Mouse (Mus musculus) forebrain, embryonic 16.5 days (tissue): Measurements from ENCODE around the gene Rcc1. TPM values are rescaled to one million over a fixed set of nuclear protein-coding genes. Genes with fewer than 3 reads are reported as not detected.

ENCODE experiments used
- ATAC-seq: fragments of 200-750 bp; cut with Nextera tagmentation; 2 replicates; pipeline ENCODE4 v1.8.0; 2017; ENCODE audit warnings: mild to moderate bottlenecking, moderate library complexity
- H3K27ac ChIP-seq: fragments of 300-500 bp; sonication (generic); 2 replicates; pipeline ENCODE4 v1.5.1; 2014; ENCODE audit warnings: low read length, control low read depth
- H3K27me3 ChIP-seq: fragments of 300-500 bp; sonication (generic); replicated peaks from 2 replicates; pipeline ENCODE4 v1.6.1; 2014; ENCODE audit warnings: low read length; ENCODE audit not compliant: control insufficient read depth, insufficient read depth
- H3K36me3 ChIP-seq: fragments of 300-500 bp; sonication (generic); 2 replicates; pipeline ENCODE4 v1.6.1; 2014; ENCODE audit not compliant: control insufficient read depth, insufficient read depth
- H3K4me1 ChIP-seq: fragments of 300-500 bp; sonication (generic); replicated peaks from 2 replicates; pipeline ENCODE4 v1.6.1; 2014; ENCODE audit warnings: low read length; ENCODE audit not compliant: control insufficient read depth, insufficient read depth
- H3K4me2 ChIP-seq: fragments of 300-500 bp; sonication (generic); 2 replicates; pipeline ENCODE4 v1.6.1; 2014; ENCODE audit warnings: mild to moderate bottlenecking, low read length, control low read depth
- H3K4me3 ChIP-seq: fragments of 300-500 bp; sonication (generic); replicated peaks from 2 replicates; pipeline ENCODE4 v1.5.1; 2014; ENCODE audit warnings: mild to moderate bottlenecking, low read length, control low read depth
- H3K9ac ChIP-seq: fragments of 300-500 bp; sonication (generic); replicated peaks from 2 replicates; pipeline ENCODE4 v1.6.1; 2014; ENCODE audit warnings: low read depth, low read length, control low read depth
- H3K9me3 ChIP-seq: fragments of 300-500 bp; sonication (generic); 2 replicates; pipeline ENCODE4 v1.6.1; 2016; ENCODE audit warnings: low read length; ENCODE audit not compliant: control insufficient read depth
- WGBS: fragments of 180-500 bp; shearing (Covaris S2); extraction: QIAGEN DNeasy Blood & Tissue Kit; methylation state at CpG from one replicate; pipeline ENCODE4 v1.1.7; 2014; 5-methylcytosine and 5-hydroxymethylcytosine counted together
- polyA plus RNA-seq: library from polyadenylated mRNA; unstranded; fragments of >200 nt; fragmentation: Nextera tagmentation; extraction: Ambion mirVana; gene quantifications from 2 replicates; pipeline ENCODE4 v1.2.1, GENCODE M21; 2015

Rcc1 gene
- polyA plus RNA-seq, 1 experiment from 2014 or later: 51.3 TPM

- Histone ChIP-seq H3K36me3 (peaks cover 13% of the 10 kb centered on the region; the same call in 1 of the 2 replicates), H3K4me3 (no peak overlapping the region), H3K27me3 (no peaks in the 10 kb centered on the region), H3K9me3 (no peaks in the 10 kb centered on the region), H3K4me1 (peaks cover 12% of the 10 kb centered on the region), H3K4me2 (no peak overlapping the region), H3K27ac (no peak overlapping the region), H3K9ac (no peak overlapping the region)
- 87% methylated on average over 3 of the region's 3 CpGs for WGBS
- ATAC-seq: no peak
Observed at GRCm38 (mm10) chr4:132331960-132332359, 21.4 kb downstream of the Rcc1 start.

GRCm38 (mm10) chr4:132329835-132330354 is 23.5 kb downstream of the Rcc1 start:
- 7% methylated on average over 10 of the region's 10 CpGs for WGBS

GRCm38 (mm10) chr4:132329115-132329834 is 24.1 kb downstream of the Rcc1 start, which contains the start of gene Trnau1ap:
Gene Trnau1ap, minus strand, starts transcription at chr4:132329538.
- WGBS: under 1% methylated on average over 52 of the region's 52 CpGs
- Histone ChIP-seq H3K4me1 (peaks cover 12% of the 10 kb centered on the region), H3K4me2 (peak within 1 kb of the TSS; percentile 79), H3K27me3 (no peaks in the 10 kb centered on the region), H3K9ac (peak within 1 kb of the TSS; percentile 90), H3K4me3 (peak within 1 kb of the TSS; percentile 81), H3K27ac (peak within 1 kb of the TSS; percentile 68), H3K9me3 (no peaks in the 10 kb centered on the region), H3K36me3 (peaks cover 17% of the 10 kb centered on the region)
- ATAC-seq: peak; percentile 97

More at GRCm38 (mm10) chr4:132329835-132330354, 23.5 kb downstream of the Rcc1 start:
- Histone ChIP-seq H3K9me3 (no peaks in the 10 kb centered on the region), H3K4me3 (peak overlapping the region; percentile 81), H3K4me2 (peak overlapping the region; percentile 79), H3K27ac (peak overlapping the region; percentile 68), H3K27me3 (no peaks in the 10 kb centered on the region), H3K4me1 (peaks cover 12% of the 10 kb centered on the region), H3K9ac (peak overlapping the region; percentile 90), H3K36me3 (peaks cover 15% of the 10 kb centered on the region)
- ATAC-seq: no peak

- Histone ChIP-seq H3K27ac (no peak overlapping the region), H3K4me2 (peak overlapping the region; percentile 79), H3K9ac (peak overlapping the region; percentile 90), H3K9me3 (no peaks in the 10 kb centered on the region), H3K27me3 (no peaks in the 10 kb centered on the region), H3K4me1 (peaks cover 12% of the 10 kb centered on the region), H3K36me3 (peaks cover 14% of the 10 kb centered on the region), H3K4me3 (peak overlapping the region; percentile 81)
- 42% methylated on average over 14 of the region's 14 CpGs for WGBS
- no peak for ATAC-seq
Observed at GRCm38 (mm10) chr4:132328391-132328982, 24.9 kb downstream of the Rcc1 start.

- Histone ChIP-seq H3K9ac (no peak overlapping the region), H3K27ac (no peak overlapping the region), H3K27me3 (no peaks in the 10 kb centered on the region), H3K4me3 (no peak overlapping the region), H3K4me2 (no peak overlapping the region), H3K4me1 (peaks cover 12% of the 10 kb centered on the region), H3K36me3 (peaks cover 15% of the 10 kb centered on the region), H3K9me3 (no peaks in the 10 kb centered on the region)
- 77% methylated on average over 5 of the region's 5 CpGs for WGBS
- ATAC-seq: no peak
Observed at GRCm38 (mm10) chr4:132326481-132326880, 26.9 kb downstream of the Rcc1 start.

GRCm38 (mm10) chr4:132315711-132316110 is 37.7 kb downstream of the Rcc1 start:
- Histone ChIP-seq H3K27ac (no peak overlapping the region), H3K9me3 (no peaks in the 10 kb centered on the region), H3K9ac (no peak overlapping the region), H3K27me3 (no peaks in the 10 kb centered on the region), H3K4me3 (no peak overlapping the region), H3K4me1 (no peaks in the 10 kb centered on the region), H3K4me2 (no peak overlapping the region), H3K36me3 (peaks cover 30% of the 10 kb centered on the region)
- 86% methylated on average over 8 of the region's 8 CpGs for WGBS
- no peak for ATAC-seq

GRCm38 (mm10) chr4:132312627-132313026 is 40.8 kb downstream of the Rcc1 start:
- Histone ChIP-seq H3K4me3 (no peak overlapping the region), H3K36me3 (peaks cover 29% of the 10 kb centered on the region), H3K27ac (no peak overlapping the region), H3K4me1 (peaks cover 11% of the 10 kb centered on the region), H3K27me3 (no peaks in the 10 kb centered on the region), H3K4me2 (no peak overlapping the region), H3K9ac (no peak overlapping the region), H3K9me3 (no peaks in the 10 kb centered on the region)
- ATAC-seq: no peak
- 89% methylated on average over 5 of the region's 5 CpGs for WGBS

- H3K27ac ChIP-seq: no peak overlapping the region
- H3K4me2 ChIP-seq: no peak overlapping the region
- 48% methylated on average over 3 of the region's 3 CpGs for WGBS
- no peak for ATAC-seq
- no peaks in the 10 kb centered on the region for H3K27me3 ChIP-seq
- peaks cover 11% of the 10 kb centered on the region for H3K4me1 ChIP-seq
- H3K4me3 ChIP-seq: no peak overlapping the region
- no peak overlapping the region for H3K9ac ChIP-seq
- peaks cover 27% of the 10 kb centered on the region for H3K36me3 ChIP-seq
- H3K9me3 ChIP-seq: no peaks in the 10 kb centered on the region
Observed at GRCm38 (mm10) chr4:132311801-132312200, 41.6 kb downstream of the Rcc1 start.

- Histone ChIP-seq H3K9ac (no peak overlapping the region), H3K4me3 (no peak overlapping the region), H3K9me3 (no peaks in the 10 kb centered on the region), H3K36me3 (peaks cover 25% of the 10 kb centered on the region), H3K4me1 (peaks cover 11% of the 10 kb centered on the region), H3K27ac (no peak overlapping the region), H3K27me3 (no peaks in the 10 kb centered on the region), H3K4me2 (no peak overlapping the region)
- ATAC-seq: no peak
- 25% methylated on average over 1 of the region's 1 CpGs for WGBS
Observed at GRCm38 (mm10) chr4:132311209-132311608, 42.2 kb downstream of the Rcc1 start.
